Mouse (Mus musculus): Measurements from ENCODE around the gene Gm17019.
"Not testable (repeated sequence)": the region's sequence is repeated elsewhere in the genome, so short reads cannot be mapped to it uniquely, and the experiment has no call there.

Gene Gm17019

DNA sequence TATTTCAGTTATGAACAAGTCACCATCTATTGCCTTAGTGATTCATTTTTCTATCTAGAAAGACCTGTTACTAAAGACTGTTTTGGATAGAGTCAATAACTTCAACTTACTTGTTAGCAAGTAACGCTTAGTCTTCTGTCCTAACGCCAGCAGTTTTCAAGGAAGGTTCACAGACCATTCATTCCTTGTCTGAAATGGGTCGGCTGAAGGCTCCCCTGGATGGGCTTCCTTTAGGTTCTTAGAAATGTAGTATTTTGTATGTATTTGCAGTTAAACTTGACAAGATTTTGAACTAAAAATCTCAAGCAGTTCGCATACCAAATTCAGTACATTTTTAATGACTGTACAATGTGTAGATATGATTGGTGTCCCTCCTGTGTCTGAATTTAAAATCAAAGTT, 35.2 kb downstream of the Gm17019 start:
- not testable (repeated sequence) for DNase-seq (ENCODE audit: low read depth, low spot score)

DNA sequence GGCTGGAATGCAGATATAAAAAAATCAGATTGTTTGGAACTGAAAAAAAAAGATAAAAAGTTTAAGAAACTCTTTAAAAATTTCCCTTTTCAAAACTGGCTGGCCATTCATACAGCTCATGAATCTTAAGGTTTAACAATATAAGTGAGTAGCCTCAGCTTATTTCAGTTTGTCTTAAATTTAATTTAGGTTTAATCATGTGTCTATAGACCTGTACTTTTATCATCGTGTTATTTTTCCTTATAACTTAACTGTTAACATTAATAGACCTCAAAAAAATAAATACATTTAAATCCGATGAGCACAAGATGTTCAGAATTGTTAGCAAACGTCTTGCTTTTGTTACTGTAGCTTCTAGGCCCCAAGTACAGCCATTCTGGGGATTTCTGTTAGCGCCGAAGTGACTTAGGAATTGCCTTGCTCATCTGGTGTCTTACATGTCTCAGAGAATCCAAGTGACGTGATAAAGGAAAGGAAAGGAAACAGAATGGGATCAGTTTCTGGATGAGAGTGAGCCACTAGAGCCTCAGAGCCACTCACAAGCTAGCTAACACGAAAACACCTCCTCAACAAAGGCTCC, 36.0 kb downstream of the Gm17019 start:
- not testable (repeated sequence) for DNase-seq (ENCODE audit: low read depth, low spot score)

DNA sequence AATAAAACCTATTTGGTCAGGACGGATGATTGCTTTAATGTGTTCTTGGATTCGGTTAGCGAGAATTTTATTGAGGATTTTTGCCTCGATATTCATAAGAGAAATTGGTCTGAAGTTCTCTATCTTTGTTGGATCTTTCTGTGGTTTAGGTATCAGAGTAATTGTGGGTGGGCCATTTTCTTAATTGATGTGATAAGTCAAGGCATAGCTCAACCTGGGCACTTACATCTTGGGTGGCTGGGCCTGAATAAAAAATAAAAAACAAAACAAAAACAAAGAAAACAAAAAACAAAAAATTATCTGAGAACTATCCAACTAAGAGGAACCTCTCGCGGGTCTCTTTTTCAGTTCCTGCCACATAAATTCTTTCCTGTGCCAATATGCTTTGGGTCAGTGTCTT, 38.7 kb downstream of the Gm17019 start:
- not testable (repeated sequence) for DNase-seq (ENCODE audit: low read depth, low spot score)

GRCm38 (mm10) chr5:14990375-14991158, 42.2 kb downstream of the Gm17019 start:
- not testable (repeated sequence) for DNase-seq (ENCODE audit: low read depth, low spot score)

DNA sequence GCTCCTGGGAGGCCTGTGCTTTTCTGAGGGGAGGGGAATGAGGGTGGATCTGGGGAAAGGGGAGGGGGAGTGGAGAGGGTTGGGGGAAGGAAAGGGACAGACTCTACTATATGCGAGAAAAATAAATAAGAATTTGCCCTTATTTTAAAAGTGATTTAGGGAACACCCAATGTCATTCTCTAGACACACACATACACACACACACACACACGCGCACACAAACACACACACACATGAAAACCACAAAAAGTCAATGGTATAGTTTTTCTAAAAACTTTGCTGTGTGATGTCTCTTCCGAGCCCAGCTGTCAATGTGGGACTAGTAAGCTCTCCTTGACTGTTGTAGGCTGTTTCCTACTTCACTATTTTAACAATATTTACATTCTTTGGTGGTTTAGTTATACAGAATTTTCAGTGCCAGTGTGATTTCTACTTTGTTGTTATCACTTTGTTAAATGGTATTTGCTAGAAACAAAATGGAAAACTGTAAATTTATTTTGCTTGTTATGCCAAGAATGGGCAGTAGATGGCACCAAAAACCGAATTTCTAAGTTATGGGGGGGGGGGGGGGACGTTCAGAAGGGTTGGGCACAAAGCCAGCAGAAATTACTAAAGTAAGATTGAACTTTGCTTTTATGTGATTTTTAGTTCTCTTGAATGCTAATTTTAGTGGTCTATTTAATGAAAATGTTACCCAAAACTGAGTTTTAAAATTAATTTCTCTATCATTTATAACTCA, 46.0 kb downstream of the Gm17019 start:
- not testable (repeated sequence) for DNase-seq (ENCODE audit: low read depth, low spot score)
